Mouse (Mus musculus) MEL (cell line): ENCODE data around the gene Smim4.

Experiments
- CHD2 ChIP-seq: IDR thresholded peaks from 2 replicates; pipeline ENCODE4 v1.6.1; 2011; ENCODE audit warnings: low read length, improper control_type of control experiment
- CTCF ChIP-seq, 3 experiments: IDR thresholded peaks in 2 of 3; conservative IDR thresholded peaks in 1 of 3; 2 replicates each; pipeline ENCODE4 v1.5.1; 2011 to 2012; ENCODE audit warnings: low read length in 3 of 3, low read depth in 2 of 3, mild to moderate bottlenecking in 2 of 3, improper control_type of control experiment in 1 of 3, inconsistent platforms in 1 of 3, mixed read lengths in 1 of 3, moderate library complexity in 1 of 3; ENCODE audit not compliant: control insufficient read depth in 1 of 3, insufficient read depth in 1 of 3, poor library complexity in 1 of 3, severe bottlenecking in 1 of 3
- KAT2A ChIP-seq: conservative IDR thresholded peaks from 2 replicates; pipeline ENCODE4 v1.6.1; 2012; ENCODE audit warnings: low read depth, low read length, improper control_type of control experiment, inconsistent platforms
- NELFE ChIP-seq: IDR thresholded peaks from 2 replicates; pipeline ENCODE4 v1.6.1; 2011; ENCODE audit warnings: low read depth, low read length, improper control_type of control experiment
- POLR2A ChIP-seq, 2 experiments: IDR thresholded peaks; 2 replicates each; pipeline ENCODE4 v1.6.1; 2011 to 2012; ENCODE audit warnings: low read length in 2 of 2, mild to moderate bottlenecking in 2 of 2, control low read depth in 1 of 2, improper control_type of control experiment in 1 of 2, low read depth in 1 of 2, moderate library complexity in 1 of 2; ENCODE audit not compliant: control insufficient read depth in 1 of 2, insufficient read depth in 1 of 2, poor library complexity in 1 of 2
- POLR2AphosphoS2 ChIP-seq: IDR thresholded peaks from 2 replicates; pipeline ENCODE4 v1.6.1; 2011; ENCODE audit warnings: low read length, improper control_type of control experiment
- TCF12 ChIP-seq: IDR thresholded peaks from 2 replicates; pipeline ENCODE4 v1.6.1; 2014; ENCODE audit warnings: low read depth, mild to moderate bottlenecking, inconsistent platforms, low read length, improper control_type of control experiment, moderate library complexity
- USF2 ChIP-seq, 2 experiments: IDR thresholded peaks; 2 replicates each; pipeline ENCODE4 v1.6.1; 2011 to 2012; ENCODE audit warnings: improper control_type of control experiment in 2 of 2, low read length in 2 of 2, borderline replicate concordance in 1 of 2, inconsistent platforms in 1 of 2, low read depth in 1 of 2, mild to moderate bottlenecking in 1 of 2; ENCODE audit not compliant: insufficient read depth in 1 of 2

DNA sequence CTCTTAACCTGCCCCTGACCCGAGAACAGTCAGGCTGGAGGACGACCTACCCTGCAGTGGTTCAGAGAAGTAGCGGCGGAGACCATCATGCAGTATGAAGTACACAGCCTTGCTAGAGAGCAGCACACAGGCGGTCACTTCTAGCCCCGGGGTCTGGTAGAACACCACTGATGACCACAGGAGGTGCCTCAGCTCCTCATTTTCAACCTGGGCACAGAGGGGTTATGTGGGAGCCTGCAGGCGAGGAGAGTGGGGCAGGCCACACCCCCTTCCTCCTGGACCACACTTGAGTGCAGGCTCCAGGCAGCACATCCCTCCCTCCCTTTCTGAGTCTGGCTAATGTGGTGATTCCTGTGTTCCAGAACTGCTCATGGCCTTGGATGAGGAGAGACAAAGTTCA lies 44.8 kb upstream of the Smim4 start:
- TF ChIP-seq POLR2A (IDR thresholded peaks at IDR 0.05; ENCODE audit: control insufficient read depth in 1 of 2, insufficient read depth in 1 of 2, low read depth in 1 of 2, low read length in 2 of 2, poor library complexity in 1 of 2): no peak
- TF ChIP-seq CTCF (IDR thresholded peaks at IDR 0.05 in 2 of 3, conservative IDR thresholded peaks at IDR 0.05 in 1 of 3; ENCODE audit: control insufficient read depth in 1 of 3, insufficient read depth in 1 of 3, low read depth in 2 of 3, low read length in 3 of 3, poor library complexity in 1 of 3, severe bottlenecking in 1 of 3): no peak
- no peak for TF ChIP-seq CHD2
- TF ChIP-seq TCF12: no peak
- no peak for TF ChIP-seq USF2 (IDR thresholded peaks at IDR 0.05; ENCODE audit: borderline replicate concordance in 1 of 2, insufficient read depth in 1 of 2, low read depth in 1 of 2, low read length in 2 of 2)
- no peak for TF ChIP-seq NELFE
- no peak for TF ChIP-seq KAT2A
- TF ChIP-seq POLR2AphosphoS2: no peak
